Mouse (Mus musculus): ENCODE data around the gene Ccl9. TPM values are rescaled to one million over a fixed set of nuclear protein-coding genes. Genes with fewer than 3 reads are reported as not detected.

Gene Ccl9
- polyA plus RNA-seq (2015; fragmentation: Nextera tagmentation; extraction: Ambion mirVana): 3.6 and 4.1 TPM in 2 replicates

DNA sequence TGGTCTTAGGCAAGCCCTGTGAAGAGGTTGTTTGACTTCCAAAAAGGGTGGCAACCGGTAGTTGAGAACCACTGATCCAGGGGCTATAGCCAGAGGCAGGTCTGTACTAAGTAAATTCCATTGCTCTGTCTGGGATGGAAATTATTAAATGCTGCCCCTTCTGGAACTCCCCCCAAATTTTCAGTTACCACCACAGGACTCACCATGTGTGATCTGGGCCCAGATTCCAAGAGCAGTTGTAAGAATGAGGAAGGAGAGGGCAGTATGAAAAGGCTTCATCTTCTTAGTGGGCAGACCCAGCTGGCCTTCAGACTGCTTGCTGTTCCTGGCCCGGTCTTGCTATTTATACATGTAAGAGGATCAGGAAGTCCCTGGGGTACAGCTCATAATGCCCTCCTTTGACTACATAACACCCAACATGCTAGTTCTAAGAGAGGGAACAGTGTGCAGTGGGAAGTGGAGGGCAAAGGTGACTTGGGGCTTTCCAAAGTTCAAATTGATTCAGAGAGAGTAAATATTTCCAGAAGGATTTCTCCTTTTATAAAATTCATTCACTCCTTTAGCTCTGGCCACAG, at the start of gene Ccl9:
Ccl9 (minus strand) TSS at position 451 of the 575 bp plus-strand sequence.
- Histone ChIP-seq H3K4me3 (replicated peaks; ENCODE audit: low read depth, low read length) (no peak within 1 kb of the TSS), H3K27ac (no peak within 1 kb of the TSS), H3K36me3 (ENCODE audit: insufficient read depth, low read length) (no peaks in the 10 kb centered on the region), H3K27me3 (ENCODE audit: insufficient read depth, low read length) (no peaks in the 10 kb centered on the region), H3K4me1 (replicated peaks; ENCODE audit: insufficient read depth, low read length) (no peaks in the 10 kb centered on the region), H3K9me3 (replicated peaks; ENCODE audit: low read length) (no peaks in the 10 kb centered on the region), H3K4me2 (ENCODE audit: low read length) (no peak within 1 kb of the TSS), H3K9ac (ENCODE audit: low read depth, low read length) (no peak within 1 kb of the TSS)
- TF ChIP-seq CTCF (IDR thresholded peaks at IDR 0.05; ENCODE audit: low read depth): no peak
- DNase-seq (ENCODE audit: low spot score) (no peak), ATAC-seq (replicated peaks; ENCODE audit: low FRiP score, low read depth) (no peak)
- 72% methylated on average over 2 of the region's 2 CpGs for WGBS

- H3K27me3 ChIP-seq (ENCODE audit: insufficient read depth, low read length): no peaks in the 10 kb centered on the region
- no peak overlapping the region for H3K4me3 ChIP-seq (replicated peaks; ENCODE audit: low read depth, low read length)
- ATAC-seq (replicated peaks; ENCODE audit: low FRiP score, low read depth) (no peak), DNase-seq (ENCODE audit: low spot score) (no peak)
- WGBS: 85% methylated on average over 3 of the region's 3 CpGs
- H3K9me3 ChIP-seq (replicated peaks; ENCODE audit: low read length): no peaks in the 10 kb centered on the region
- H3K9ac ChIP-seq (ENCODE audit: low read depth, low read length): no peak overlapping the region
- H3K4me2 ChIP-seq (ENCODE audit: low read length): no peak overlapping the region
- H3K36me3 ChIP-seq (ENCODE audit: insufficient read depth, low read length): no peaks in the 10 kb centered on the region
- H3K4me1 ChIP-seq (replicated peaks; ENCODE audit: insufficient read depth, low read length): no peaks in the 10 kb centered on the region
- H3K27ac ChIP-seq: no peak overlapping the region
- no peak for TF ChIP-seq CTCF (IDR thresholded peaks at IDR 0.05; ENCODE audit: low read depth)
Measured at GRCm38 (mm10) chr11:83623586-83623985, 45.1 kb upstream of the Ccl9 start.

DNA sequence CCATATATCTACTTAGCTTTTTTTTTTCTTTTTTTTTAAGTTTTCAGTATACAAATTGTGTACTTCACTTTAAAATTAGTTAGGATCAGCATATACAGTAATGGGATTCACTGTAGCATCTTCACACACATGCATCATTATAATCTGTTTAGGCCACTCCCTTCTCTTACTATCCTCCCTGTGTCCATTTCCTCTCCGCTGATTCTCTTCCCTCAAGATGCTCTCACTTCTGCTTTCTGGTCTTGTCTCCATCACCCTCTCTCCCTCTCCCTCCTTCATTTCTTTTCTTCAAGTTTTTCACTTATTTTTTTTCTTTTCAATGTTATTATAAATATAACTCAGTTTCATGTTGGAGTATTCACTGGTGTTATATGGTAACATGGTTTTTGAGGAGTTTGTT, 40.6 kb upstream of the Ccl9 start:
- no peaks in the 10 kb centered on the region for H3K4me1 ChIP-seq (replicated peaks; ENCODE audit: insufficient read depth, low read length)
- ATAC-seq (replicated peaks; ENCODE audit: low FRiP score, low read depth): no peak
- H3K9me3 ChIP-seq (replicated peaks; ENCODE audit: low read length): no peaks in the 10 kb centered on the region
- H3K27ac ChIP-seq: no peak overlapping the region
- TF ChIP-seq CTCF (IDR thresholded peaks at IDR 0.05; ENCODE audit: low read depth): no peak
- no peak overlapping the region for H3K4me3 ChIP-seq (replicated peaks; ENCODE audit: low read depth, low read length)
- no peak overlapping the region for H3K9ac ChIP-seq (ENCODE audit: low read depth, low read length)
- H3K27me3 ChIP-seq (ENCODE audit: insufficient read depth, low read length): no peaks in the 10 kb centered on the region
- H3K4me2 ChIP-seq (ENCODE audit: low read length): no peak overlapping the region
- 97% methylated on average over 1 of the region's 1 CpGs for WGBS
- no peaks in the 10 kb centered on the region for H3K36me3 ChIP-seq (ENCODE audit: insufficient read depth, low read length)
- no peak for DNase-seq (ENCODE audit: low spot score)

- 82% methylated on average over 5 of the region's 5 CpGs for WGBS
- TF ChIP-seq CTCF (IDR thresholded peaks at IDR 0.05; ENCODE audit: low read depth): no peak
Measured at GRCm38 (mm10) chr11:83618238-83618637, 39.8 kb upstream of the Ccl9 start.

DNA sequence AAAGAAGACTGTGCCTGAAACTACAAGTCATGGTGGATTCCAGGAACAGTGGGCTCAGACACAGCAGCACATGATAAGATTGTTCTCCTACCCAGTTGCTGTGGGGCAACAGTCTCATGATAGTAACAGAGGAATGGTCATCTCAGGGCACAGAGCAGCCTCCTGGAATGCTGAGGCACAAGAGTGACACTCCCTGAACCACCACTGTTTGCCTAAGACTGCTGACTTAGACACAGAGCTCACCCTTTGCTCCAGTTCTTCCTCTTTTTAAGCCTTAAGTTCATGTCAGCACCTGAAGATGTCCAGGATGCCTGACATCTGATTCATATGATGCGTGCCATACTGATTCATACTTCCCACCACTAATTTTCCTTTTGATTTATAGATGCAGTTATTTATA, 38.1 kb upstream of the Ccl9 start:
- 85% methylated on average over 1 of the region's 1 CpGs for WGBS
- Histone ChIP-seq H3K27me3 (ENCODE audit: insufficient read depth, low read length) (no peaks in the 10 kb centered on the region), H3K9me3 (replicated peaks; ENCODE audit: low read length) (no peaks in the 10 kb centered on the region), H3K4me1 (replicated peaks; ENCODE audit: insufficient read depth, low read length) (no peaks in the 10 kb centered on the region), H3K9ac (ENCODE audit: low read depth, low read length) (no peak overlapping the region), H3K4me2 (ENCODE audit: low read length) (no peak overlapping the region), H3K4me3 (replicated peaks; ENCODE audit: low read depth, low read length) (no peak overlapping the region), H3K27ac (no peak overlapping the region), H3K36me3 (ENCODE audit: insufficient read depth, low read length) (no peaks in the 10 kb centered on the region)
- no peak for TF ChIP-seq CTCF (IDR thresholded peaks at IDR 0.05; ENCODE audit: low read depth)
- no peak for DNase-seq (ENCODE audit: low spot score)
- ATAC-seq (replicated peaks; ENCODE audit: low FRiP score, low read depth): no peak

More at GRCm38 (mm10) chr11:83618238-83618637, 39.8 kb upstream of the Ccl9 start:
- no peaks in the 10 kb centered on the region for H3K36me3 ChIP-seq (ENCODE audit: insufficient read depth, low read length)
- no peak overlapping the region for H3K4me3 ChIP-seq (replicated peaks; ENCODE audit: low read depth, low read length)
- no peak overlapping the region for H3K27ac ChIP-seq
- ATAC-seq (replicated peaks; ENCODE audit: low FRiP score, low read depth): no peak
- no peaks in the 10 kb centered on the region for H3K4me1 ChIP-seq (replicated peaks; ENCODE audit: insufficient read depth, low read length)
- H3K9ac ChIP-seq (ENCODE audit: low read depth, low read length): no peak overlapping the region
- H3K4me2 ChIP-seq (ENCODE audit: low read length): no peak overlapping the region
- no peak for DNase-seq (ENCODE audit: low spot score)
- no peaks in the 10 kb centered on the region for H3K27me3 ChIP-seq (ENCODE audit: insufficient read depth, low read length)
- no peaks in the 10 kb centered on the region for H3K9me3 ChIP-seq (replicated peaks; ENCODE audit: low read length)

DNA sequence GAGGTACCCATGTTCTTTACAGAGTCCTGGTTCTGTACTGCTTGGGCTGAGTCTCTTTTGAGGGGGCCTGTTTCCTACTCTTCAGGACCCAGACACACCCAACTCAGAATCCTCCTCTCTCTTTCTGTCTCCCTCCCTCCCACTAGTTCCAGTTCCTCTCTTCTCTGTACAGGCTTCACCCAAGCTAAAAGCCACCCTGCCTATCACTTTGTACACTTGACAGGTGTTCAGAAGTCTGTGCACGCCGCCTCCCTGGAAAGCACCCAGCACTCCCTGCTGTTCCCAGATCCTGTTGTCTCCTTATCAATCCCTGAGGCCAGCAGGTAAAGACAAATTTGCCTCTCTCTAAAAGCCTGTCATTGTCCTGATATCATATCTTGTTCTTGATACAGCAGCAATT, 32.5 kb upstream of the Ccl9 start:
- WGBS: 80% methylated on average over 2 of the region's 2 CpGs

GRCm38 (mm10) chr11:83606396-83606795, 28.0 kb upstream of the Ccl9 start:
- DNase-seq (ENCODE audit: low spot score) (no peak), ATAC-seq (replicated peaks; ENCODE audit: low FRiP score, low read depth) (no peak)
- H3K27ac ChIP-seq: no peak overlapping the region
- H3K9ac ChIP-seq (ENCODE audit: low read depth, low read length): no peak overlapping the region
- no peaks in the 10 kb centered on the region for H3K27me3 ChIP-seq (ENCODE audit: insufficient read depth, low read length)
- H3K9me3 ChIP-seq (replicated peaks; ENCODE audit: low read length): no peaks in the 10 kb centered on the region
- no peaks in the 10 kb centered on the region for H3K36me3 ChIP-seq (ENCODE audit: insufficient read depth, low read length)
- H3K4me3 ChIP-seq (replicated peaks; ENCODE audit: low read depth, low read length): no peak overlapping the region
- 49% methylated on average over 1 of the region's 1 CpGs for WGBS
- TF ChIP-seq CTCF (IDR thresholded peaks at IDR 0.05; ENCODE audit: low read depth): no peak
- no peak overlapping the region for H3K4me2 ChIP-seq (ENCODE audit: low read length)
- no peaks in the 10 kb centered on the region for H3K4me1 ChIP-seq (replicated peaks; ENCODE audit: insufficient read depth, low read length)

More for the DNA sequence above, 32.5 kb upstream of the Ccl9 start:
- H3K4me1 ChIP-seq (replicated peaks; ENCODE audit: insufficient read depth, low read length): no peaks in the 10 kb centered on the region
- no peak overlapping the region for H3K4me3 ChIP-seq (replicated peaks; ENCODE audit: low read depth, low read length)
- ATAC-seq (replicated peaks; ENCODE audit: low FRiP score, low read depth) (no peak), DNase-seq (ENCODE audit: low spot score) (no peak)
- TF ChIP-seq CTCF (IDR thresholded peaks at IDR 0.05; ENCODE audit: low read depth): no peak
- H3K9ac ChIP-seq (ENCODE audit: low read depth, low read length): no peak overlapping the region
- no peaks in the 10 kb centered on the region for H3K27me3 ChIP-seq (ENCODE audit: insufficient read depth, low read length)
- no peaks in the 10 kb centered on the region for H3K9me3 ChIP-seq (replicated peaks; ENCODE audit: low read length)
- H3K27ac ChIP-seq: no peak overlapping the region
- H3K4me2 ChIP-seq (ENCODE audit: low read length): no peak overlapping the region
- H3K36me3 ChIP-seq (ENCODE audit: insufficient read depth, low read length): no peaks in the 10 kb centered on the region

All from kidney, postnatal 0 days (tissue).